Mouse (Mus musculus): ENCODE data around the gene Sync. TPM values are rescaled to one million over a fixed set of nuclear protein-coding genes. Genes with fewer than 3 reads are reported as not detected.

The Sync gene
- total RNA-seq, 4 experiments from 2014 or later, result 0.73 to 2.5 (median 1.1) TPM

DNA sequence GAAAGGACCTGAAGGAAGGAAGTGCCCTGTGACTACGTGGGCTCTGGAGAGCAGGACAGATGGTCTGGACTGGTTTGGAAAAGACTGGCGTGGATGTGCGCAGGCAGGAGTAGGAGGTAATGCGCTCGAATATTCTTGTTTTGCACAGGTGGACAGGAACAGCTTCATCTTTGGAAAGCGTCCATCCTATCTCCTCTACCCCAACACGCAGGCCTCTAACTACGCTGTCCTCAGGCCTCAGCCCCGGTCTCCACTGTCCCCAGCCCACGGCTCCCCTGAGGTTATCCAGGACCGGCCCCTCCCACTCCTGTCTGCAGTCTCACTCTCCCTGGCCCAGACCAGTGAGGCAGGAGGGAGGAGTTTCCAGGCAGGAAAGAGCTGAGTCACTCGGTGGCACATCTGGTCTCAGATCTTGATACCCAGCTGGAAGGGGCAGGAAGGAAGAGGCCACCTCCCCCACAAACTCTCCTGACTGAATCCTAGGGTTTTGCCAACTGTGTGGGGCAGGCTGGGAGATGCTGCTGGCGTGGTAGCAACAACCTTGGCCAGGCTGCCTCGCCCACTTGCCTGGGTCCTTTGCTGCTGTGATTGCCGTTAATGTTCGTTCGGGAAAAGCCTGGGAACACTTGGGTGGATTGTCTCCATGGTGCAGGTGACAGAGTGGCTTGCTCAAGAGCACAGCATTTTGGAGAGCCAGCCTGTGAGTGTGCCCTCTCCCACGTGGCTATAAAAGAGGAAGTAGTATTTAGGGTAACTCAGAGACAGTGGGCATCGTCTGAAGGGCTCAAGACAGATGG, 24.0 kb upstream of the Sync start:
- peak; percentile 70 for DNase-seq

DNA sequence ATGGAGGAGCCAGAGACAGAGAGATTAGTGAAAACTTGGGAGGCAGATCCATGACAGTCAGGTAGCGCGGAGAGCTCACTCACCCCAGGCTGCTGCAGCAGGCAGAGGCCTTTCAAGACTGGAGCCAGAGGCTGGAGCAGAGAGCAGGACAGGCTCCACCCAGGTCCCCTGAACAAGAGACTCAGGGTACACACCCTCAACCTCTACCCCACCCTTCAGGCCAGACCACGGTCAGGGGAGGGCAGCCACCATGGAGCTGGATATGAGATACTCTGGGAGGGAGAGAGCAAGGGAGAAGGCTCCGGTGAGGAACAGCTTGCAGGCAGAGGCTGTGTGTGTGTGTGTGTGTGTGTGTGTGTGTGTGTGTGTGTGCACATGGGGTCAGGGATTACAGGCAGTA, 21.2 kb upstream of the Sync start:
- no peak for DNase-seq

DNA sequence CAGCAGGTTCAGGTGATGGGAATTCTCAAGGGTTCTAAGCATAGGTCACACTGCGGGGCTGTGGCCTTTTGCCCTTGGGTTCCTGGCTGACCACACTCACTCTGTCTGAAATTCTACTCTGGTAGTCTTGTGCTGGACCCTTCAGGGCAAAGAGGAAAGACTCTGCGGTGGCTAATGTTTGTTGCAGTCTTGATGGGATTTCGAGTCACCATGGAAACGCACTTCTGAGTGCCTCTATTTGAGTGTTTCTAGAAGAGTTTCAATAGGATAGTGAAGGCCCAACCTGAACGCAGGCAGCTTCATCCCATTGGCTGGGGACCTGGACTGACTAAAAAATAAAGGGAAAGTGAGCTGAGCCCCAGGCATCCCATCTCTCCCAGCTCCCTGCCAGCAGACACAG, 20.6 kb upstream of the Sync start:
- no peak for DNase-seq

DNA sequence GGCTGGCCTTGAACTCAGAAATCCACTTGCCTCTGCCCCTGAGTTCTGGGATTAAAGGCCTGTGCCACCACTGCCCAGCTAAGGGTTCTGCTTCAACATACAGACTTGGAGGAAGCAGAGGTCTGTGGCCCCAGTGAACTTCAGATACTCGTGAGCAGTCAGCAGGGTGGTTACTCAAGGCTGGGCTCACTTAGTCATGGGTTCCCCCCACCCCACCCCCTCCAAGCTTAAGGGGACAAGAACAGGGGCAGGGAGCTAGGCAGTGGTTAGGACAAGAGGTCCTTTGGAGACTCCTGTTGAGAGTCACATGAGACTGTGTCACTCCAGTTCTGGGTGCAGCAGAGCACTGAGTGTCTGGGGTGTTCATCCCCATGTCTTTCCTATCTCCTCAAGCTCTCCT, 18.7 kb upstream of the Sync start:
- DNase-seq, result no peak

DNA sequence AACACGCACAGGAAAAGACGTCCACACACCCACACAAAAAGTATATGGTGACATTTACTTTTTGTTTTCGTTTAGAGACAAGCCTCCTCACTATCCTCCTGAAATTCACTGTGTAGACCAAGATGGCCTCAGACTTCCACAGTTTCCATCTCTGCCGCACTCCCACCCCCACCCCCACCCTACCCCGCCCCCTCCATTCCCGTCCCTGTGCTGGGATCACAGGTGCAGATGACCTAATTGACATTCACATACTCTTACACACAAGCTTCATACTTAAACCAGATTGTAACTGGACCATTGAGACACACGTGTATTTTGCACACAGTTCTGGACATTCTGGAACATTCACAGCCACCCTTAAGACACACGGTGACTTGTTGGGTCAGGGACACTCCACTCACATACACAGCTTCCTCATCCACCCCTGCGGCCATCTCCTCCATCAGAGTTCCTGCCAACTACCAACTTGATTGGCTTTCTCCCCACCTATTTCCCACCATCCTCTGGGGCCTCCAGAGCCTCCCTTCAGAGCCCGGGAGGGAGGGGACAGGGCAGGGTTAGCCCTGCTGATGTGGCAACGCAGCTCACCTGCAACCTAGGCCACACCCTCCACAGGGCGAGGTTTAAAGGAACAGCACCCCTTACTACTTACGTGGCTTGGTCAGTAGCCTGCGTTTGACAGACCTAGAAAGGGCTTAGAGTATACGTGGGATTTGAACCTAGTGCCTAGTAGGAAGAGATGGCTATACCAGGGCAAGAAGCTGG, 15.2 kb upstream of the Sync start:
- DNase-seq, result no peak

DNA sequence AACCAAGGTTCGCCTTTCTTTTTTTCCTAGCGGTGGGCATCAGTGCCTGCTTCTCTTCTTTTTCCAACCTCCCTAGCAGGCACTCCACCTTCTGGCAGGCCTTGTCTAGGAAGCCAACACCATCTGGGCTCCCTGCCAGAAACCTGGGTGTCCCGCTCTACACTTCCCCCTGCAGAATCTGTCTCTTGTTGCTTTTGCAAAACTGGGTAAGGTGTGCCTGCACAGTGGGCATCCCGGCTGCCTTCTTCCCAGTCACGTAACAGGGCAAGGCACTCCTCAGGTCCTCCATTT, 14.7 kb upstream of the Sync start:
- no peak for DNase-seq

DNA sequence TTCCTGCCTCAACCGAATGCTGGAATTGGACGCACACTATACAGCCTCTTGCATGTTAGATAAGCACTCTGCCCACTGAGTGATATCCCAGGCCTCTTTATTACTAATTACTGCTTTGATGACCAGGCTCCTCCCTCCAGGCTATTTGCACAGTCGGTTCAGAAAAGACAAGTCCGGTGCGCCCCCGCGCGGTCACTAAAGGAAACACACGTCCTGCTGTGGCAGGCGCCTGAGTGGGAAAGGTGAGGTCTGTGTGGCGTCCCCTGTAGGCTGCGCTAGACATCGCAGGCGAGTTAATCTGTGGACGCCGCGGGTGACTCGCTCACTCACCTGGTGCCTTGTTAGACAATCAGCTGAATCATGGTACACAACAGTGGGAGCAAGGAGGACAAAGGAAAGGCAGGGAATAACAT, 11.0 kb upstream of the Sync start:
- DNase-seq, result peak; percentile 93

DNA sequence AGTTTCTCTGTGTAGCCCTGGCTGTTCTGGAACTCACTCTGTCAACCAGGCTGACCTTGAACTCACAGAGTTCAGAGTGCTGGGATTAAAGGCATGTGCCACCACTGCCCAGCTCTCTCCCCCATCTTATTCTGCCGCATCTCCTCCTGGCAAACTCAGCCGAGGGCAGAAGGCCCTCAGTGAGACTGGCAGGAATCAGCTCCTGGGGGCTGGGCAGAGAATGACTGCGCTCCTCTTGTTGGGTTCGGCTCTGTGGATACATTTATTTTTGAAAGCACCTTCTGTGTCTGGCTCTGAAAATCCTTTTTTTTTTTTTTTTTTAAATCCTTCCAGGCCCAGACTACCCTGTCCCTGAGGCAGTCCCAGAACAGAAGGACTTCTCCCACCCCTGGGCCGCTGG, 4.6 kb upstream of the Sync start:
- no peak for DNase-seq

DNA sequence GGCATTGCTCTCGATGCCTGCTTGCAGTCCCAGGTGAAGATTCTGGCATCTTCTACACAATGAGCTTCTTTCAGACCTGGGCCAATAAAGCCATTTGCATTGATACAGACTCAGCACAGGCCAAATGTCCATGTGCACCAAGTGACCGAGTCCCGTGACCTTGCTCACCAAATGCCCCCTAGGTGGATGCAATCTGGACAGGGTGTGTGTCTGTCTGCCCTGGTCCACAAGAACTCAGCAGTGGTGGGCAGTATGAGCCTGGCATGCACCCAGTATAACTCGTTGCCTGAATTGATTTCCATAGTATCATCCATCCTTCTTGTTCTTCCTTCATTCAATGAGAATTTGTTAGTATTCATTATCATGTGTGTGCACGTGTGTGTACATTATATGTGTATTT, 4.2 kb upstream of the Sync start:
- no peak for DNase-seq

DNA sequence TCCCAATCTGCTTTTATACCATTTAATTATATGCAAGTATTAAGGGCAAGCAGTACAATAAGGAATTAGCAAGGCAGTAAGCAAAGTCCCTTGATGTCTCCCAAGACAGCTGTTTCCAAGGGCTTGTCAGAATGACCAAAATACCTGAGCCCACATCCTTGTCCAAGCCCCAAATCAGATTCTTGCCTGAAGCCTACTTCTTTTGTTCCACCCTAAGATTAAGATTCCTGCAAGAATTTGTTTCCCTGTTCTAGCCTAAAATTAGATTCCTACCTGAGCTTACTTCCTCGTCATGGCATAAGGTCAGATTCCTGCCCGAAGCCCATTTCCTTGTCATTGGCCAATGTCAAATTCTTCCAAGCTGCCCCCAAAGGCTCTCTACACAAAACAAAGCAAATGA, 2.7 kb upstream of the Sync start:
- DNase-seq, result no peak

DNA sequence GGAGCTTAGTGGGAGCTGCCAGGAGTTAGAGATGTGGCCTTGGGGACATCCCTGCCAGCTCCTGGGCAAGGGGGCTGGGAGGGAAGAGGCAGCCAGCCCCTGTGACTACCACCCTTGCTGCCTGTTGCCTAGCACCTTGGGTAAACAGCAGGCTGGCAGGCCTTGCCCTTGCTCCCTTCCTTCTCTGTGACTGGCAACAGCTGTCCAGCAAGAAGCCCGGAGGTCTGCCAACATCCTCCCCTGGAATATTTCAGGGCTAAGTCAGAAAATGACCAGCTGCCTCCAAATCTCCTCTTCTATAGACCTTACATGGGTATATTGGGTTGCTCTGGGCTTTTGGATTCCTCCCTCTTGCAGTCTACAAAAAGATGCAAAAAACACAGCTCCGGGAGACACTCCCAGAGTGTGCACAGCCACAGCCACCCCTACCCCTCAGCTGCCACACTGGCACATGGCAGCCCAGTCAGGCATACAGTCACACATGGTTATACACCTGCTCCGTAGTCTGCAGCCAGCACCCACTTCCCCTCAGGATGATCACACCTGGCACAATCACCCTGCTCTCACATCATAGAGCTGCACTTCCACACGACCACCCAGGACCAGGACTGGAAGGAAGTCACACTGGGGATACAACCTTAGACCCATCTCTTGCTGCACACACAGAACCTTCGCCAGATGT, 1.3 kb upstream of the Sync start:
- DNase-seq, result no peak

DNA sequence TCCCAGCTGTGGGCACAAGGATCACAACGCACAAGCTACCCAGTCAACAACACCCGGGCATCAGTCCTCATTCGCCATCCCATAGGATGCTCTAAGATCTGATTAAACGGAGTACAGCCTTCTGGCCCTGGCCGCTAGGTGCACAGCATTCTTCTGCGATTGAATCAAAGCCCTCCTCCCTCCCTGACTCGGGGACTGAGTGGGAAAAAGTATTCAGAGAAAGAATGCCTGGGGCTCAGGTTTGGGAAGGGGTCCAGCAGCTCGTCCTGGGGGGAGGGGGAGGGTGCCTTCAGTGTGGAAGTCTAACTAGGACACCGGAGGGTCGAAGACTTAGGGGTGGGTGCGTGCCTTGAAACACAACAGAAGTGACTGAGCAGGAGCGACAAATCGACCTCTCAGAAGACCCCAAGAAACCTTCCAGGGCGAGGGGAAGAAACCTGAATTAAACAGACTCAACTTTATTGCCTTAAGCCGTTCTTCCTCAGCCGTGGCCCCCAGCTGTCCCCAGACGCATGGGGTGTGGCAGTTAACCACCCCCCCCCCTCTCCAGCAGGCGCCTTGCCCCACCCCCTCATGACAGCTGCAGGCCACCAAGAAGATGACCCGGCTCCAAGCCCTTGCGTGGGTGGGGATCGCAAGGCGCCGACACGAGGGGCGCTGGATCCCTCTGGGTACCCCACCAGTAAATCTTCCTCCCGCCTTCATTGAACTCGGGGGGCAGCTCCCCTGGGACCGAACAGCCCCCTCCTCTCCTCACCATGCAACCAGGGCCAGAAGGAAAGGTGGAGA, 540 bp upstream of the Sync start:
- DNase-seq, result no peak

DNA sequence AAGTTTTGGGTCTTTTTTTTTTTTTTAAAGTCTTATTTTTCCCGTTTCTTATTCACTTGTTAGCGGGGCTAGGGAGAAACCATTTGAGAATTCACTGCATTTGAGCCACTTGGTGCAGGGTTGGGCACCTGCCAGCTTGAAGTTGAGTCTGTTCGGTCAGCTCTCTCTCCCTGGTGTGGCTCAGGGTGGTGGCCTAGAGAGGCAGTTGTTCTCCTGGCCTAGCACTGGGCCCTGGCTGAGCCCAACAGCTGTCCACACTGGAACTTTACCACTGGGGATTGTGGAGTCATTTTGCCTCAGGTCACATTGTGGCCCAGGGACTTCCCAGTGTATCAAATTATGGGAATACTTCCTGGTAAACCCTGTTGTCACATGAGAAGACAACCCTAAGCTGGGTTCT, 650 bp downstream of the Sync start:
- no peak for DNase-seq

DNA sequence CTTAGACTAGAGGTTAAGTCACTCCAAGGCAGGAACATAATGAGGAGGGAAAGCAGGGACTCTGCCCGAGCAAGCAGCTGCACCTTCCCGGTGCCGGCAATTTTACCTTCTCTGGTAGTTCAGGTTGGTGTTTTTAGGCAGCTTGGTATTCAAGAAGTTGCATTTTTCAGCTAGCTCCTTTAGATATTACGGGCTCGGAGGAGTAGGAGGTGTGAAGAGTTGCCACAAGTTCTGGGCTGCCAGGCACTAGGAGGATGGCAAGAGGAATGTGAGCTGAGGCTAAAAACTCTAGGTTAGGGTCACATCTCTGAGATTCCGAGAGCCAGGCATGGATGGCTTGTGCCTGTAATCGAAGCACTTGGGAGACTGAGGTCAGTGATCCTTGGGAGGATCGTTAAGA, 2.3 kb downstream of the Sync start:
- no peak for DNase-seq

DNA sequence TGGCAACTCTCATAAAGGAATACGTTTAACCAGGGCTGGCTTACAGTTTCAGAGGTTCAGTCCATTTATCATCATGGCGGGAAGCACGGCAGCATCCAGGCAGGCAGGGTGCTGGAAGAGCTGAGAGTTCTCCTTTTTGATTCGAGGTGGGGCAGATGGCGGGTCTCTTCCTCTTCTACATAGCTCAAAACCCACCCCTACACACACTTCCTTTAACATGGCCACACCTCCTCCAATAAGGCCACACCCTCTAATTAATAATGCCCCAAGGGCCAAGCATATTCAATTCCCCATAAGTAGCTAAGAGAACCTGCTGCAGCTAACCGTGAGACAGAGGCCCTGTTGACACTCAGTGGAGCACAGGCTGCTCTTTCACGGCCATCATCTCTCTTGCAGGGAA, 5.4 kb downstream of the Sync start:
- no peak for DNase-seq

DNA sequence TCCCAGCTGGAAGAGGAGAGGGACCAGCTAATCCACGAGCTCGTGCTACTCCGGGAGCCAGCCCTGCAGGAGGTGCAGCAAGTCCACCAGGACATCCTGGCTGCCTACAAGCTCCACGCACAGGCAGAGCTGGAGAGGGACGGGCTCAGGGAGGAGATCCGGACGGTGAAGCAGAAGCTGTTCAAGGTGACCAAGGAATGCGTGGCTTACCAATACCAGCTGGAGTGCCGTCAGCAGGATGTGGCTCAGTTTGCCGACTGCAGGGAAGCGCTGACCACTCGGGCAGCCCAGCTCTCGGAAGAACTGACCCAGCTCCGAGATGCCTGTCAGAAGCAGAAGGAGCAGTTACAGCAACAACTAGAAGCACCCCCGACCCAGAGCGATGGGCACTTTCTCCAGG, 6.3 kb downstream of the Sync start:
- DNase-seq, result no peak

DNA sequence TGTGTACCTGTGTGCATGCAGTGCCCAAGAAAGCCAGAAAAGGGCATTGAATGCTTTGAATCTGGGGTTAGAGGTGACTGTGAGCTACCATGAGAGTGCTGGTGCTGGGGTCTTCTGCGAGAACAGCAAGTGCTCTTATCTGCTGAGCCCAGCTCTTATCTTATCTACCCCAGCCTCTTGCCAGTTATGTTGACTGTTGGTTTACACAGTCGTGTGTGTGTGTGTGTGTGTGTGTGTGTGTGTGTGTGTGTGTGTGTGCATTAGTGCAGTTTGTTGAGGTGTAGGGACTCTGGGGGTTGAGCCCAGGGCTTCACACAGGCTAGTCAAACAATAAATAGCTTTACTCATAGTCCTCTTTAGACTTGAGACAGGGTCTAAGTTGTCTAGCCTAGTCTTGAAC, 7.8 kb downstream of the Sync start:
- DNase-seq, result no peak

DNA sequence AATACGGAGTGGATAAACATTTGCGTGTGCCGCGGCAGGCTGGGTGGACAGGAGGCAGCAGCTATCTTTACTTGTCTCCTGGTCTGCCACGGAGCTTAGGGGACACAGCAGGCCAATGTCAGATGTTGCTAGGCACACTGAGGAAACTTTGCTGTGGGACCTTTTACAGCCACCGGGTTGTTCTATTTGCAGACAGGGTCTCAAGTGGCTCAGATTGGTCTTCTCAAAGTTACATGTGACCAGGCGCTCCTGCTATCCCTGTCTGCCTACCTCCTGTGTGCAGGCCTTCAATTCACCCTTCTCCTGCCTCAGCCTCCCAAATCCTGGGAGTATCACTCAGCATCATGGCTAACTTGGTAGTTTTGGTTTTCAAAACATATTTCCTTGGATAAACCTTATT, 8.6 kb downstream of the Sync start:
- no peak for DNase-seq

DNA sequence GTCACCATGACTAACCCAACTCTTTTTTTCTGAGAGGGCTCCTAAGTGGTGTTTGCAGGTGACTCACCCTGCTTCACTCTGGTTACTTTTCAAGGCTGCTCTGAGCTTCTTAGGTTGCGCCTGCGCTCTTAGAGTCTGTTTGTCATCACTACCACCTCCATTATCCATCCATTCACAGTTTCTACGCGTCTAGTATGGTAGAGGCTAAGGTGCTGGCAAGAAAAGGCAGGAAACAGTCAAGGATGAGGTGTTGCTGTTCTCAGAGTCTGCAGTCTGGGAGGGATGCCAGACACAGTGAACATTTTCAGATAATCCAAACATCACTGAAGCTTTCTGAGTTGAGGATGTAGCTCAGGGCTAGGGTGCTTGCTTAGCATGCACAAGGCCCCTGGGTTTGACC, 10.3 kb downstream of the Sync start:
- peak; percentile 24 for DNase-seq

DNA sequence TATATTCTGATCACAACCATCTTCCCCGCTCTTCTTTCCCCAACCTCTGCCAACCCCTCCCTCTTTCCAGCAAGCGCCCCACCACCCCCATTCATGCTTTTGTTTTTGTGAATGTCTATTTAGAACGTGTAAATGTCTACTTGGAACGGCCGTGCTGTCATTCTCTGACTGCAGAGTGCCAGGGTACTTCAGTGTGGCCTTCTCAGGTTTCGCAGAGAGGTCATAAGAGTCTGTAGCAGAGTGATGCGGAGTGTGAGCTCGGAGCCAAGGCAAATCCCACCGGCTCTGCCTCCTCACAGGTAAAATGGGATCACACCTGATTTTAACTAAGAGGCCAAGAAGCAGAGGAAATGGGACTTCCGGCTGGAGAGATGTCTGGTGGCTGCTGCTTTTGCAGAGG, 11.7 kb downstream of the Sync start:
- DNase-seq, result no peak

DNA sequence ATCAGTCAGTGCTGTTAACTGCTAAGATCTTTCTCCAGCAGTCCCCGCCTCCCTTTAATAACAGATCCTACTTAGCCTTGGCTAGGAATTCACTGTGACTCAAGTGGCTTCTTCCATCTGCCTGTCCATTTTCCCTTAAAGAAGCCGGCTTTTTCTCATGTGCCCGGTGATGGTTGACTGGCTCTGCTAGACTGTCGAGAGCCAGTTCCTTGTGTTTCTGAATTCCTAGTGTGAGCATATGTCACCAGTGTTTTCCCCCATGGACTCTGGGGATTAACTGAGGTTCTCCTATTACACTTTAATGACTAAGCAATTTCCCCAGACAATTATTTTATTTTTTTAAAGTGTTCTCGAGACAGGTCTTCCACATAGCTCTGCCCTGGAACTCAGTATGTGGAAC, 16.0 kb downstream of the Sync start:
- DNase-seq, result no peak

DNA sequence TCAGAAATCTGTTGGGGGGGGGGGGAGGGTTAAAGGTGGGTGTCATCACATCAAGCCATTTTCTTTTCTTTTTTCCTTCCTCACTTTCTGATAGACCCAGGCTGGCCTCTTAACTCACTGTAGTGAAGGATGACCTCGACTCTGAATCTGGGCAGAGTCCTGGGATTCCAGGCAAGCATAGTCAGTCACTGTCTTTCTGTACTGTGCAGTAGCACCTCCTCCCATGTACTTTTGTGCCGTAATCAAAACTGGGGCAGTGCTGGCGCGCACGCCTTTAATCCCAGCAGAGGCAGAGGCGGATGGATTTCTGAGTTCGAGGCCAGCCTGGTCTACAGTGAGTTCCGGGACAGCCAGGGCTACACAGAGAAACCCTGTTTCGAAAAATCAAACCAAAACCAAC, 16.4 kb downstream of the Sync start:
- peak; percentile 64 for DNase-seq

DNA sequence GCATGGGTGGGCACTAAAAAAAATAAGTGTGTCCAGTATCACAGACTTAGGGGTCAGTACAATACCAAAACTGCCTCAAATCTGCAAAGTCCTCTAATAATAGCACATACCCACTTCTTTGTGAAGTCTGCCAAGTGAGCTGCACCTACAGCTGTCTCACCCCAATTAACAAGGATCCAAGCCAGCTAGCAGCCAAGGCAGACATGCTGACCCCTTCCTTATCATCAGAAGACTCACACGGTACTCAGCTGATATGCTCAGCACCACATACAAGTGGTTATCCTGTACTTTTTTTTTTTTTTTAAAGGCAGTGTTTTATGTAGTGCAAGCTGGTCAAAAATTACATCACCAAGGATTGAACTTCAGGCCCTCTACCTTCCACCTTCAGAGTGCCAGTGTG, 16.9 kb downstream of the Sync start:
- DNase-seq, result no peak
